Comparison of ENCODE assay signal across 8 mouse cellular contexts in the genomic region with DNA sequence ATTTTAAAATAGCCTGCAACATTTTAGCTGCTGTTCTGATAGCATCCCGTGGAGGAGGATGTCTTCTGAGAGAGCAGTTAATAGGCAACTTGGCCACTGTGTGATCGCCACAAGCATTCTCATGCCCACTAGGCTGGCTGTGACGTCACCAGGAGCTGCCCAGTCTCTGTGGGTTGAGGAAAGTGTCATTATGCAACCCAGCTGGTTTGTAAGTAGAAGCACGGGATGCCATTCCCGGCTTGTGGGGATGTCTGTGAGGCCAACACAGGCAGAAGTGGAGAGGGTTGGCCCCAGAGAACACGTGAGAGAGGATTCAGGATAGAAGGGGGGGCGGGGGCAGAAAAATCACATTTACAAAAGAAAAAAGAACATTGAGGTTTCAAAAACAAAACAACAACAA.
A peak's percentile ranks its signal among the peaks of the same experiment; 100 is the strongest.
DNase-seq lines count a peak whose midpoint lies in the region; ATAC-seq and TF ChIP-seq lines count a peak whose summit lies in the region.

No protein-coding gene starts in this region.

- H3K9ac ChIP-seq in forebrain, embryonic 14.5 days (ENCODE audit: low read length), result no peak overlapping the region
- H3K9ac ChIP-seq in intestine, embryonic 15.5 days, result no peak overlapping the region

- no peak for ATAC-seq in forebrain, embryonic 14.5 days
- no peak for ATAC-seq in intestine, embryonic 15.5 days

- no peak overlapping the region for H3K27ac ChIP-seq in forebrain, embryonic 14.5 days (ENCODE audit: low read depth, low read length)
- H3K27ac ChIP-seq in left cerebral cortex, adult 2 months, result peak overlapping the region; percentile 24
- no peak overlapping the region for H3K27ac ChIP-seq in intestine, embryonic 15.5 days

- H3K4me1 ChIP-seq in forebrain, embryonic 14.5 days (ENCODE audit: control insufficient read depth, insufficient read depth, low read length), result no peaks in the 10 kb centered on the region
- peaks cover 10% of the 10 kb centered on the region for H3K4me1 ChIP-seq in intestine, embryonic 15.5 days (replicated peaks)

- 38% methylated on average over 7 of the region's 7 CpGs for WGBS in forebrain, embryonic 14.5 days
- WGBS in intestine, embryonic 15.5 days, result 47% methylated on average over 7 of the region's 7 CpGs

- intact Hi-C loops in left cerebral cortex, adult 2 months (cut with DNase I), result no loop called here

- no peaks in the 10 kb centered on the region for H3K36me3 ChIP-seq in forebrain, embryonic 14.5 days (ENCODE audit: control insufficient read depth, insufficient read depth, low read length)
- H3K36me3 ChIP-seq in intestine, embryonic 15.5 days, result no peaks in the 10 kb centered on the region

- no peak overlapping the region for H3K4me2 ChIP-seq in forebrain, embryonic 14.5 days (ENCODE audit: low read length)
- H3K4me2 ChIP-seq in intestine, embryonic 15.5 days (replicated peaks), result no peak overlapping the region

- DNase-seq in cerebellum, postnatal 25 days, result peak; percentile 10 to 49
- no peak for DNase-seq in cerebellum, postnatal 4 days (ENCODE audit: low spot score in 2 of 2)
- DNase-seq in forebrain, embryonic 14.5 days (ENCODE audit: low spot score), result peak; percentile 48
- DNase-seq in heart, postnatal 4 days, result peak; percentile 69
- DNase-seq in left cerebral cortex, adult 2 months (ENCODE audit: extremely low spot score in 1 of 2, low spot score in 2 of 2), result peak; percentile 50 to 56
- peak; percentile 67 for DNase-seq in right cerebral cortex, adult 18-20 months
- DNase-seq in cerebellum, adult 11 months, result no peak

- H3K9me3 ChIP-seq in forebrain, embryonic 14.5 days (replicated peaks; ENCODE audit: control insufficient read depth, low read length), result no peaks in the 10 kb centered on the region
- H3K9me3 ChIP-seq in intestine, embryonic 15.5 days, result no peaks in the 10 kb centered on the region

- TF ChIP-seq CTCF in left cerebral cortex, adult 2 months (IDR thresholded peaks at IDR 0.05), result no peak

- H3K27me3 ChIP-seq in forebrain, embryonic 14.5 days (replicated peaks; ENCODE audit: control insufficient read depth, insufficient read depth, low read length), result no peaks in the 10 kb centered on the region
- H3K27me3 ChIP-seq in intestine, embryonic 15.5 days (replicated peaks), result no peaks in the 10 kb centered on the region

- no peak overlapping the region for H3K4me3 ChIP-seq in forebrain, embryonic 14.5 days (ENCODE audit: low read depth, low read length)
- H3K4me3 ChIP-seq in left cerebral cortex, adult 2 months, result no peak overlapping the region
- H3K4me3 ChIP-seq in intestine, embryonic 15.5 days (replicated peaks), result no peak overlapping the region

Comparison
In these comparisons a context has a peak if more than half of its experiments do, and no peak if none do; other contexts are left out.
1. DNase-seq: peak in cerebellum, postnatal 25 days (2 of 2), forebrain, embryonic 14.5 days (single experiment), heart, postnatal 4 days (single experiment), left cerebral cortex, adult 2 months (2 of 2) and right cerebral cortex, adult 18-20 months (single experiment); none in cerebellum, postnatal 4 days (0 of 2) and cerebellum, adult 11 months (single experiment).